In genomic region chr6:125253863-125254715, GRCm38 (mm10) we compare ENCODE assay signal across 15 mouse cellular contexts. TPM values are rescaled to one million over a fixed set of nuclear protein-coding genes. Genes with fewer than 3 reads are reported as not detected.
A peak's percentile ranks its signal among the peaks of the same experiment; 100 is the strongest.
DNase-seq lines count a peak whose midpoint lies in the region; ATAC-seq and TF ChIP-seq lines count a peak whose summit lies in the region.
"Had no signal": no experiment of that assay in that cellular context is flagged by ENCODE, and none has a peak within 500 bp of the region (broad histone marks: within the 10 kb centered on the region; RNA-seq: fewer than 3 reads in every experiment).

No protein-coding gene starts in this region.

- H3K36me3 ChIP-seq in liver, embryonic 14.5 days (replicated peaks; ENCODE audit: control insufficient read depth, insufficient read depth, low read depth), result no peaks in the 10 kb centered on the region
- H3K36me3 ChIP-seq: hindbrain, embryonic 10.5 days; liver, embryonic 13.5 days; midbrain, embryonic 10.5 days; neural tube, embryonic 13.5 days had no signal

- 27% methylated on average over 14 of the region's 14 CpGs for WGBS in liver, embryonic 14.5 days (ENCODE audit: insufficient replicate concordance)

- TF ChIP-seq EP300 in liver, embryonic 14.5 days (IDR thresholded peaks at IDR 0.05; ENCODE audit: low read depth), result no peak

- H3K9me3 ChIP-seq in liver, embryonic 14.5 days (ENCODE audit: control insufficient read depth, low read length), result no peaks in the 10 kb centered on the region
- H3K9me3 ChIP-seq: liver, embryonic 13.5 days; midbrain, embryonic 10.5 days had no signal

- H3K9ac ChIP-seq in liver, embryonic 14.5 days (replicated peaks), result no peak overlapping the region
- H3K9ac ChIP-seq: liver, embryonic 13.5 days; neural tube, embryonic 13.5 days had no signal

- ATAC-seq in liver, embryonic 14.5 days (ENCODE audit: insufficient read depth), result no peak
- ATAC-seq in neutrophil, adult 5-6 weeks (ENCODE audit: extremely low read depth, insufficient number of reproducible peaks, low FRiP score, poor library complexity, severe bottlenecking), result peak; percentile 56; the same call in 1 of the 2 replicates

- no peaks in the 10 kb centered on the region; a peak in 1 of 4 replicates for H3K4me1 ChIP-seq in liver, embryonic 14.5 days (replicated peaks; ENCODE audit: control insufficient read depth in 2 of 2, insufficient read depth in 2 of 2, low read length in 1 of 2)
- H3K4me1 ChIP-seq: liver, embryonic 13.5 days; neural tube, embryonic 13.5 days had no signal

- H3K4me2 ChIP-seq in liver, embryonic 14.5 days (ENCODE audit: low read depth), result peak overlapping the region; percentile 15; the same call in 1 of the 2 replicates
- H3K4me2 ChIP-seq: liver, embryonic 13.5 days; neural tube, embryonic 13.5 days had no signal

- H3K4me3 ChIP-seq in liver, embryonic 14.5 days (ENCODE audit: insufficient read depth in 1 of 2, low read depth in 2 of 2, low read length in 2 of 2), result 0 out of 4 replicates have a peak overlapping the region, but pooled peaks of 1 of the 2 experiments have one; percentile 3
- H3K4me3 ChIP-seq: hindbrain, embryonic 10.5 days; liver, embryonic 13.5 days; midbrain, embryonic 10.5 days; neural tube, embryonic 13.5 days had no signal

- no peak overlapping the region for H3K27ac ChIP-seq in liver, embryonic 14.5 days
- H3K27ac ChIP-seq: hindbrain, embryonic 10.5 days; kidney, postnatal 0 days; liver, embryonic 13.5 days; midbrain, embryonic 10.5 days; neural tube, embryonic 13.5 days had no signal

- no peaks in the 10 kb centered on the region for H3K27me3 ChIP-seq in liver, embryonic 14.5 days (ENCODE audit: control insufficient read depth, insufficient read depth, low read length)
- H3K27me3 ChIP-seq: liver, embryonic 13.5 days; neural tube, embryonic 13.5 days had no signal

- TF ChIP-seq CTCF in liver, embryonic 14.5 days (IDR thresholded peaks at IDR 0.05; ENCODE audit: low read depth), result no peak

- no peak for DNase-seq in liver, embryonic 14.5 days (ENCODE audit: low read depth in 3 of 3, low spot score in 3 of 3)
- DNase-seq in liver, result no peak
- DNase-seq in MEL-GATA-1-ER (ENCODE audit: extremely low read depth, low read depth), result peak; percentile 66
- DNase-seq in kidney, adult 9 months, result peak; percentile 78
- DNase-seq in retina, postnatal 1 day, result no peak
- DNase-seq in T-cell, adult 2 months (ENCODE audit: low spot score), result no peak
- no peak for DNase-seq in adrenal gland, postnatal 25 days
- DNase-seq: liver, embryonic 13.5 days; right cerebral cortex, postnatal 14 days had no signal

RNA-seq across cellular contexts. Expression of gene Cd27, which starts 17.3 kb away (rescaled TPM):
- polyA plus RNA-seq in liver, embryonic 14.5 days (2012; rRNA removed), result 0.68 and 0.91 TPM in 2 replicates
- polyA plus RNA-seq in liver, embryonic 14.5 days (2014; fragmentation: Nextera tagmentation; extraction: Ambion mirVana), result 0.43 and 0.47 TPM in 2 replicates
- total RNA-seq in neutrophil, adult 5-6 weeks (2017), result 23.3 and 25.0 TPM in 2 replicates
- total RNA-seq in adrenal gland, postnatal 25 days (2021), result 0.79 TPM in 1 of 2 replicates, not detected in the other

RNA-seq across cellular contexts. Expression of gene Tapbpl, which starts 22.4 kb away (rescaled TPM):
- polyA plus RNA-seq in liver, embryonic 14.5 days (2012; rRNA removed), result 4.2 and 5.0 TPM in 2 replicates
- 4.1 and 4.2 TPM in 2 replicates for polyA plus RNA-seq in liver, embryonic 14.5 days (2014; fragmentation: Nextera tagmentation; extraction: Ambion mirVana)
- total RNA-seq in neutrophil, adult 5-6 weeks (2017), result 22.1 and 24.0 TPM in 2 replicates
- 7.6 and 9.8 TPM in 2 replicates for total RNA-seq in adrenal gland, postnatal 25 days (2021)

RNA-seq across cellular contexts. Expression of gene Tuba3a, which starts 31.8 kb away (rescaled TPM):
- polyA plus RNA-seq in liver, embryonic 14.5 days (2012; rRNA removed), result not detected in 2 replicates
- polyA plus RNA-seq in liver, embryonic 14.5 days (2014; fragmentation: Nextera tagmentation; extraction: Ambion mirVana), result not detected in 2 replicates
- total RNA-seq in neutrophil, adult 5-6 weeks (2017), result 0.23 TPM in 1 of 2 replicates, not detected in the other
- not detected in 2 replicates for total RNA-seq in adrenal gland, postnatal 25 days (2021)
- total RNA-seq: heart, adult 18-20 months had no signal
- polyA plus RNA-seq: hindbrain, embryonic 10.5 days; liver, embryonic 13.5 days; midbrain, embryonic 10.5 days; neural tube, embryonic 13.5 days had no signal

RNA-seq across cellular contexts. Expression of gene Vamp1, which starts 38.7 kb away (rescaled TPM):
- polyA plus RNA-seq in liver, embryonic 14.5 days (2012; rRNA removed), result 2.8 and 3.5 TPM in 2 replicates
- 0.83 and 0.94 TPM in 2 replicates for polyA plus RNA-seq in liver, embryonic 14.5 days (2014; fragmentation: Nextera tagmentation; extraction: Ambion mirVana)
- 56.0 and 57.8 TPM in 2 replicates for total RNA-seq in neutrophil, adult 5-6 weeks (2017)
- total RNA-seq in adrenal gland, postnatal 25 days (2021), result 81.4 and 102 TPM in 2 replicates

RNA-seq across cellular contexts. Expression of gene Ltbr, which starts 59.6 kb away (rescaled TPM):
- polyA plus RNA-seq in liver, embryonic 14.5 days (2012; rRNA removed), result 12.3 and 12.5 TPM in 2 replicates
- polyA plus RNA-seq in liver, embryonic 14.5 days (2014; fragmentation: Nextera tagmentation; extraction: Ambion mirVana), result 15.2 and 15.7 TPM in 2 replicates
- total RNA-seq in neutrophil, adult 5-6 weeks (2017), result 43.7 and 45.6 TPM in 2 replicates
- total RNA-seq in adrenal gland, postnatal 25 days (2021), result 78.7 and 91.8 TPM in 2 replicates

Comparison
In these comparisons a context has a peak if more than half of its experiments do, and no peak if none do; other contexts are left out.
1. DNase-seq: peak in MEL-GATA-1-ER (single experiment) and kidney, adult 9 months (single experiment); none in liver, embryonic 14.5 days (0 of 3), liver (single experiment), retina, postnatal 1 day (single experiment), T-cell, adult 2 months (single experiment) and adrenal gland, postnatal 25 days (single experiment).
2. RNA of gene Cd27, which starts 17.3 kb away (total RNA-seq): 23.3 to 25.0 TPM in neutrophil, adult 5-6 weeks; 0.79 TPM in adrenal gland, postnatal 25 days; every median in the first group is over 10 times any median in the second.